Mouse (Mus musculus) neutrophil, adult 5-6 weeks (primary cell): ENCODE data around the gene Plk5. TPM values are rescaled to one million over a fixed set of nuclear protein-coding genes. Genes with fewer than 3 reads are reported as not detected.
A peak's percentile ranks its signal among the peaks of the same experiment; 100 is the strongest.

ENCODE experiments used
- ATAC-seq: fragments of 151-379, 151-347 bp; 2 replicates; pipeline ENCODE4 v1.8.0; 2017; ENCODE audit warnings: mild to moderate bottlenecking, moderate TSS enrichment; ENCODE audit not compliant: insufficient number of reproducible peaks, poor library complexity, low FRiP score, severe bottlenecking; ENCODE audit errors: extremely low read depth
- total RNA-seq: library from RNA; stranded (forward); fragments of 200-1000 nt; gene quantifications from 2 replicates; pipeline ENCODE4 v1.2.3, GENCODE M21; 2017

The Plk5 gene
- total RNA-seq, 1 experiment from 2014 or later: not detected

DNA sequence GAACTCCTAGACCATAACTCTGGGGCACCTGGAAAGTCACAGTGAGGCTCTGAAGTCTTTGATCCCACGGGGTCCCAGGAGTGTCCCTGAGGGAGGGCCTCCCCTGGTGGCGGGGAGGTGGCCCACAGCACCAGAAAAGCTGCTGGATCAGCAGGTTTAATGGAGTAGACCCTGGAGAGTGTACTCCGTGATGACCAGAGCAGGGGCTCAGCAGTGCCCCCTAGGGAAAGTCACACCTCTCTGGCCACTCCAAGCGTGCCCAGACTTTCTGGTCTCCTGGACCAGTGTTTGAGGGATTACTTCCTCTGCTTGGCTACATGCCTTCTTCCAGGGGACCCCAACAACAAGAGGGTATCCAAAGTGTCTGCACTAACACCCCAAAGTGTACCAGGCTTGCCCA lies 27.2 kb downstream of the Plk5 start:
- ATAC-seq: no peak

DNA sequence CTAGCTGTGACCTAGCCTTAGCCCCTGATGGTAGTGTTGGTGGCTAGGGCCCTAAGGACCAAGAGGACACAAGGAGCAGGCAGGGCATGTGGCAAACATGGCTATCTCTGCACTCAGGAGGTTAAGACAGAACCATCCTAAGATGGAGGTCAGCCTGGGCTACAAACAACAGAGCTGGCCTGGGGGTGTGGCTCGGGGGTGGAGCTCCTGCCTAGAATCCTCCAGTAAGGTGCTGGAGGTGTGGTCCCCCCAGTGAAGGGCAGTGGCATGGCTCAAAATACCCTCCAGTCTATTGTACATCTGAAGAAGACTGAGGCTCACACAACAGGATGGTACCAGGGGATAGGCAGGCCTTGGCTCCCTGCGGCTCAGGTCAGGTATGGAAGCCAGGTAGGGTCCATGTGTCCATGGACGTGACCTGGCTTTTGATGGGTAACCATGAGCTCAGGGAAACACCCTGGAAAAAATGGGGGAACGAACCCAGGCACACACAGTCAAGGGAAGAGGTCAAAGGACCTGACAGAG lies 27.9 kb downstream of the Plk5 start:
- no peak for ATAC-seq

DNA sequence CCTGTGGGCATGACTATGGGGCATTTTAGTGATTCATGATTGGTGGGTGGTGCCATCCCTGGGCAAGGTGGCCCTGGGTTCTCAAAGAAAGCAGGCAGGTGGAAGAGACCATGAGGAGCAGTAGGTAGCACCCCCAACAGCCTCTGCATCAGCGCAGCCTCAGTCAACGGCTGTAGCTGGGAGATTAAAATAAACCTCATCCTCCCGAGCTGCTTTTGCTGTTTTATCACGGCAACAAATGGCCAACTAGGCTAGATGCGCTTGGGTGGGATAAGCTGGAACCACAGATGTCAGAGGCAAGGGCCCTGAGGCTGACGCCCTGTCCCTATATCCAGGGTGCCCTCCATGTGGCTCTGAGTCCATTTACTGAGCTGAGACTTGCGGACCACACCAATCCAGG lies 28.4 kb downstream of the Plk5 start:
- no peak for ATAC-seq

DNA sequence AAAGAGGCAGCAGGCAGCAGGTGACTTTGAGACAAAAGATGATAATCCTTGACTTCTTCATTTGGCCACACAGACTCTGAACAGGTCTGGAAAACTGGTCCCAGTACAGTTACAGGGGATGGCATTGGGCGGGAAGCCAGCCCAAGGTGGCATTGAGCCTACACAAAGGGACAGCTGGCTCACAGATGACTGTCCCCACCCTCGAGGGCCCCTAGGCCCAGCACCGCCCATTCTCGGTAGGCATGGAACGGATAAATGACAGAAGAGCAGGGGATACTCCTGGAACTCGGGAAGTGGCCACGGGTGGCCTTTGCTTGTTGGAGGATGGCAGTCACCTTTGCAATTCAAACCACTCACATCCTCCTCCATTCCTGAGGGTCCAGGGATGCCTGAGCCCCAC lies 29.1 kb downstream of the Plk5 start:
- no peak for ATAC-seq

DNA sequence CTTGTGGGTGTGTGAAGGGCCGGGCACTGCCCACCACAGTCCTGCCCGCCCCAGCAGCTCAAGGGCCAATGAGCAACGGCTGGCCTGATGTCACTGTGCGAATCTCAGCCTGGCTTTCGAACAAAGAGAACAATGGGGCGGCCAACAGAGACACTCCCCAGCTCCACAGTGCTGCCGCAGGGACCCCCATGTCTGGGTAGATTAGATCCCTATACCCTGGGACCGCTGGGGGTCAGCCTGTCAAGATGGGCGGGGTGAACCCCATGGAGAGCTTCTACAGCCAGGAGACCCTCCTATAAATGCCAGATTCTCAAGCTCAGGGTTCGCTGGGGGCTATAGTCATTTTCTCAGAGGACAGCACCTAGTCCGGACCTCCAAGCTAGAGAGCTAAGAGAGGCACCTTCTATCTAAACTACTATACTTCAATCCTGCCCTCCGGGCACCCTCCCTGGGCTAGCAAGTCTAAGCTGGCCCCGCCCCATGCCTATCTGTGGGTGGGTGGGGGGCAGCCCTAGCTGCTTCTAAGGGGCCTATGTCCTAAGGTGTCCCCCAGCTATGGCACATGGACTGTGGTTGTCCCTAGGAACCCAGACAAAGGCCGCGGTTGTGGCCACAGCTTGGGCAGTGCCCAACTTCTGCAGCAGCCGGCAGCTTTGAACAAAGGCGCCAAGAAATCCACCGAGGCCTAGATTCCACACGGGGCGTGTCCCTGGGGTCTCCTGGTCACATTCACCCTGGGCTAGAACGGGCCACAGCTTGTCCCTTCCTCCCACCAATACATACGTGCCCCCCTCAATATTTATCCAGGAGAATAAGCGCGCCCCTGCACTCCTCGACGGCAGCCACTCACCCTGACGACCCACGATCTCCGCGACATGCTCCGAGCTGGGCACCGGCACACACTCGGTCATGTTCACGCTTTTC lies 29.8 kb downstream of the Plk5 start:
- ATAC-seq: no peak

DNA sequence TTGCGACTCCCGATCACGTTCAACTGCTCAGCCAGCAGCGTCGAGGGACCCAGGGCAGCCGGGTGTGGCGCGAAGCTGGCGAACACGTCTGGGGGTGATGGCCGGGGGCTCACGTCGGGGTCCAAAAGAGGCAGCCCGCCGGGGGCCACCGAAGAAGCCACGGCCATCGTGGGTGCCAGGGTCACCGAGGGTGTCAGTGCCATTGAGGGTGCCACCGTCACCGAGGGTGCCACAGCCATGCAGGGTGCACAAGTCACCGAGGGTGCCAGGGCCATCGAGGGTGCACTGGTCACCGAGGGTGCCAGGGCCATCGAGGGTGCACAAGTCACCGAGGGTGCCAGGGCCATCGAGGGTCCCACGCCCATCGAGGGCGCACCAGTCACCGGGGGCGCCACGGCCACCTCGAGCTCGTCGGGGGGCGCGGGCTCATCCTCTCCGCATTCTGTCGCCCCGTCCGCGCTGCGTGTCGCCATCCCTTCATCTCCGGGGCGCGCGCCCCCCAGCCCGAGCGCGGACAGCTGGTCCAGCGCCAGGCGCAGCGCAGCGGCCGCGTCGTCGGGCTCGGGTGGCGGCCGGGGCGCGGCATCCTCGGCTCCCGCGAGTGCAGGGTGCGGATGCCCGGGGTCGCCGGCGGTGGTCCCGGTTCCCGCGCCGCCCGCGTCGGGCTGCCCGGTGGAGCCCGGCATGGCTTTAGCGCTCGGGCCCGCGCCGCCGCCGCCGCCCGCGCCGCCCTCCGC lies 30.6 kb downstream of the Plk5 start:
- ATAC-seq: no peak

DNA sequence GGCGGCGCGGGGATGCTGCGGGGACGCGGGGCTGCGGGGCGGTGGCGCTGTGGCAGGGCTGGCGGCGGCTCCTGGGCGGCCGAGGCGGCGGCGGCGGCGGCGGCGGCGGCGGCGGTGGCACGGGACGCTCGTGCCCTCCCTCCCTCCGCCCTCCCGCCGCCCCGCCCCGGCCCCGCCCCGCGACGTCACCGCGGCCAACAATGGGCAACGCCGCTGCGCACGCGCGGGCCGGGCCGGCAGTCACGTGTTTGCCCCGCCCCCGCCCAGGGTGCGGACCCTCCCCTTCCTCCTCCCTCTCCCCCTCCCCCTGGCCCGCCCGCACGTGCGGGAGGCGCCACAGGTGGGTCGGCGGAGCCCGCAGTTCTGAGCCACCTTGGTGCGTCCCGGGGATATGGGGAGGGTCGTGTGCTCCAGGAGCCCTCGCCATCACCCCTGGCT lies 31.3 kb downstream of the Plk5 start, which contains the start of gene Mex3d:
TSS of gene Mex3d (minus strand) at position 138 of the 438 bp plus-strand sequence.
- peak; percentile 27 for ATAC-seq

DNA sequence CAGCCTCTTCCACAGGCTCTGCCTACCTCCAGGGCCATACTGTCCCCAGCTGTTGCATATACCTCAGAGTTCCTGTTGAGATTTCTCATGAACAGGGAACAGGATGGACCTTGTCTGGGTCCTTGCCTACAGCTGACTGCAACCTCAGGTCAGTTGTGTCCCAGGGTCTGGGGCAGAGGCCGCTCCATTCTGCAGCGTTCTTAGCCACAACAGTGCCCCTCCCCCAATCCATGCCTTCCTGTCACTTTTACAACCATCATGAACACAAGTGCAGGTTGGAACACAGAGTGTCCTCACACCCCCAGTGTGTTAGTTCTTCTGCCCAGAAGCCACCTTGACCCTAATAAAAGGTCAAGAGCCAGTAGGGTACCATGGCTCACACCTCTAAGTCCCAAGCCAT lies 32.5 kb downstream of the Plk5 start:
- no peak for ATAC-seq

DNA sequence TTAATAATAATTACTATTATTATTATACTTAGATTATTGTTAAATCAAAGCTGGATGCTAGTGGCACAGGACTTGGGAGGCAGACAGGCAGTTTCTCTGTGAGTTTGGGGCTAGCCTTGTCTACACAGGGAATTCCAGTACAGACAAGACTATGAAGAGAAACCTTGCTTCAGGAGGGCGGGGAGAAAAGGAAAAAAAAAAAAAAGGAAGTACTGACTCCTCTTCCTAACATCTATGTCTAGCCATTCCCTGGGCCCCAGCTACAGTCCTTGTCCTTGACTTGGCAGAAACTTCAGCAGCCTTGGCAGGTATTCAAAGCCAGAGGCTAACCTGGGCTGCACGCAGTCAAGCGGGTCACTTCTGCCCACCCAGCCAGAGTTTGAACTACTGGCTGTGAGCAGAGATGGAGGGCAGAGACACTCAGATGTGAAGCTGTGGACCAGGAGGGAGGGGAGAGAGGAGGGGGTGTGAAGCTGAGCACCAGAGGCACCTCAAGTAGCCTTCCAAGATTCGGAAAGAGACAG lies 33.0 kb downstream of the Plk5 start:
- ATAC-seq: no peak

DNA sequence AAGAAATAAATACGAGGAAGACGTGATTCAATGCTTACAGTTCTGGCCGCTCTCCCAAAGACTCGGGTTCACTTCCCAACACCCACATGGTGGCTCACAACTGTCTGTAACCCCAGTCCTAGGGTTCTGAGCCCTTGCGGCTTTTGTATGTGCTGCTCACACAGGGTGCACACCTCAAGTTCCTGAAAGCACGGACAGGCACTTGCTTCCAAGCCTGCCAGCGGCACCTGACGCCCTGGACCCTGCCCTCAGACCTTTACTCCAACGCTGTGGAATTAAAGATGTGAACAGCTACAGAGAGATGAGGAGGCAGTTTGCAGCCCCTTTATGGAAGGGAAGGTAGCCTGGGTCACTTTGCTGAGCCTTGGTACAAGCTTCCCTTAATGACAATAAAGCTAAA lies 34.4 kb downstream of the Plk5 start:
- no peak for ATAC-seq

DNA sequence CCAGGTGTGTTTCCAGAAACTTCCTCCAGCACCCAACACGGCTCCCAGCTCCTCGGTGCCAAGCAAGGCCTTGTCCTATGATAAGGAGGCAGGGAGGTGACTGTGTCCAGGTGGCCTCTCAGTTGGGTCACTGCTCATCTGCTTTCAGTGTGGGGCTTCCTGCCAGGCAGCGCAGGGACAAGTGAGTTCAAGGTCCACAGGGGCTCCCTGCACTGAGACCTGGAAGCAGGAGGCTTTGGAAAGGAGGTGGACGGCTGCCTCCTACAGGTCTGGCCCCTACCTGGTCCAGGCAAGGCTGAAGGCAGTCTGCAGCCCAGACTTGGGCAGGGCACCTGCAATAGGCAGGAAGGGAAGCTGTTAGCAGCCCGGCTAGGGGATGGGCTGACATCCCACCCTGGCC lies 36.4 kb downstream of the Plk5 start:
- no peak for ATAC-seq

DNA sequence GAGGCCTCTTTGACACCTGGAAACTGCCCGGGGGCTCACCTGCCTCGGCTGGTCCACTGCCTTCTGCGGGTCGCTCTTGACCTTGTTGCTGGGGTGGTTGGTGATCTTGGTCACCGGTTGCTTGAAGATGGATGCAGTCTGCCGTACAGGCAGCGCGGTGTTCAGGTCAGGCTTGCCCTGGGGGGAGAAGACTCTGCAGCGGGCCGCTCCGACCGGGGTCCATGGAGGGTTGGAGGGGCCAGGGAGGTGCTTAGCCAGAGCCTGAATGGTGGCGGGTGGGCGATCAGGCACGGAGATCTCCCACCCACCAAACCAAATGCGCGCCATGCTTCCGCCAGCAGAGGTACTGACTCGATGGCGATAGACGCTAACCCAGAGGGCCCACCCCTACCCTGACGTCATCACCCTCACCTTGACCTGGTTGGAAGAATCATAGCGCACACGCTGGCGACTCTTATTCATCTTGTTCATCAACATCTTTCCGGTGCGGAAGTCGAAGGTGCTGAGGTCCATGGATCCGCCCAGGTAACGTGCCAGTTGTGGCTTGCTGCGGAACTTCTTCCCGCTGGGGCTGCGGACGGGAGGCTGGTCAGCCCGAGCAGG lies 38.9 kb downstream of the Plk5 start:
- ATAC-seq: no peak

DNA sequence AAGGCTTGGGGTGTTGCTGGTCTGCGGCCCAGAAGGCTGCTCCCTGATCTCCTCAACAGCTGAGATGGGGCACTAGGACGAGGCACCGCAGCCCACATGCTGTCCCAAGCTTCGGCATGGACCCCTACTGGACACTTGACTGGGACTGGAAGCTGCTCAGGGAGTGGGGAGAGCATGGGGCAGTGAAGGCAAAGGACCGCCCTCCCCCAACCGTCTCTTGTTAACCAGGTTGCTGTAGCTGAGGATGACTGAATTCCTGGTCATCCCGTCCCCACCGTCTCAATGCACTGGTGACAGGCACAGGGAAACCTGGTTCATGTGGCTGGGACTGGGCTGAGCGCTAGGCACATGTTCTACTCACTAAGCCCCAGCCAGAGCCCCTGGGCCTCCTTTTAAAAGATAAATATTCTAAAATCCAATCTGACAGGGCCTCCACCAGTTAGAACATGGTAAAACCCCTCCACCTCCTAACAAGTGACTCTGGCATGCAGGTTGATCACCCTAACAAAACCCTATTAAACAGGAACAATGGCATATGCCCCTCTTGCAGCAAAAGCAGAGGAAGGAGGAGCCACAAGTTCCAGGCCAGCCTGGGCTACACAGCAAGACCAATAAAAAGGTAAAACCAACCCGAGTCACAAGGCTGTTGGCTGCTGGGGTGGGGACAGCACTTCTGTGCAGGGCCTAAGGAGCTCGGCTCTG lies 40.7 kb downstream of the Plk5 start:
- ATAC-seq: no peak

DNA sequence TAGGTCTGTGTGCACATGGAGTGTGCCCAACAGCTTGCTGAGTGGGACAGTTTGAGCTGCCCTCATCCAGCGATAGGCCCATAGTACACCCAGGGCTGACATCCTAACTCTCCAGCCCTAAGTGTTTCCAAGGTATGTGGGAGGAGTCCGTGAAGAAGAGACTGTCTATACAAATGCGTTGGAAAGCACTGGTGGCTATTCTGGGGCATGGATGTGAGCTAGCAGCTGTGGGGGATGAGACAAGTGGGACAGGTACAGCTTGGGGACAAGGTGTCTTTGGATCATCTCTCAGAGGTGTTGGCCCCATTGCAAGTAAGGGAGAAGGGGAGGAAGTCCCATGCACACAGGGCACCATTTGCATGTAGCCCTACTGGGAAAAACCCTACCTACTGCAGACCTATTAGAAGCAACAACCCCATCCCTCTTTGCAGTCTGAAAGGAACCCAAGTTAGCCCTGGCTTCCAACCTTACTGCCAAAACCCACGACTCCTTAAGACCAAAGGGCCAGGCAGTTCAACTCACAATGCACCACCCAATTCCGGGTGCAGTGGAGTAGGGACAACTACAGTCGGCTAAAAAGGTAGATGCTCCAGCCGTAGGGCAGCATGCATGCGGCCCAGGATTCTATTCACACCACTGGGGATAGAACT lies 41.4 kb downstream of the Plk5 start:
- no peak for ATAC-seq

DNA sequence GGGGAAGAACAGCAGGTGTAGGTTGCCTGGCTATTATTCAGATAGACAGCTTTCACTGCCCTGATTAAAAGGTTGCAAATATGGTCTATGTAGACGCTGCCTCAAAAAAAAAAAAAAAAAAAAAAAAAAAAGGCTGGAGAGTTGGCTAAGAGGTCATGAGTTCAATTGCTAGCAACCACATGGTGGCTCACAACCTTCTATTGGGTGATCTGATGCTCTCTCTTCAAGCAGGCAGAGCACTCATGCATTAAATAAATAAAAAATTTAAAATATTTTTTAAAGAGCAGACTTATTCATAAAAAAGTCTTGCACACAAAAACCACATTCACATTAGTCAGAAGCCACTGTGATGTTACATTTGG lies 41.9 kb downstream of the Plk5 start:
- ATAC-seq: no peak

DNA sequence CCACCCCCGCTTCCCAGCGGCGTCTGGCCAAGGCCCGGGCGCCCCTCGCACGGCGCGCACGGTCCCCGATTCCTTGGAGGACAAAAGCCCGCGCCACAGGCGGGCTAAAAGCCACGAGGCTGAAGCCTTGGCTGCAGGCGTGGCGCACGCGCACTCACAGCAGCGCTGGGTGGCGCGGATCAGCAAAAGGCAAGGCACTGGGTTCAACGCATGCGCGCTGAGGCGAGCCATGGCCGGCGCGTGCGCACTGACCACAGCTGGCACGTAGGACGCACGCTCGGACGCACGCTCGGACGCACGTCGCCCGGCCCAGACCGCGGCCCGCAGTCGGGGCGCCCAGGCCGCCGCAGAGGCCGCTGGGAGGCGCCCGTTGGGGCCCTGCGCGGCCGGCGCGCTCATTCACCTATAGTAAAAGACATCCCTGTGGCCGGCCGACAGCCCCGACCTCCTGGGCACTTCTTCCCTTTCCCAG lies 42.5 kb downstream of the Plk5 start:
- ATAC-seq: peak; percentile 40

DNA sequence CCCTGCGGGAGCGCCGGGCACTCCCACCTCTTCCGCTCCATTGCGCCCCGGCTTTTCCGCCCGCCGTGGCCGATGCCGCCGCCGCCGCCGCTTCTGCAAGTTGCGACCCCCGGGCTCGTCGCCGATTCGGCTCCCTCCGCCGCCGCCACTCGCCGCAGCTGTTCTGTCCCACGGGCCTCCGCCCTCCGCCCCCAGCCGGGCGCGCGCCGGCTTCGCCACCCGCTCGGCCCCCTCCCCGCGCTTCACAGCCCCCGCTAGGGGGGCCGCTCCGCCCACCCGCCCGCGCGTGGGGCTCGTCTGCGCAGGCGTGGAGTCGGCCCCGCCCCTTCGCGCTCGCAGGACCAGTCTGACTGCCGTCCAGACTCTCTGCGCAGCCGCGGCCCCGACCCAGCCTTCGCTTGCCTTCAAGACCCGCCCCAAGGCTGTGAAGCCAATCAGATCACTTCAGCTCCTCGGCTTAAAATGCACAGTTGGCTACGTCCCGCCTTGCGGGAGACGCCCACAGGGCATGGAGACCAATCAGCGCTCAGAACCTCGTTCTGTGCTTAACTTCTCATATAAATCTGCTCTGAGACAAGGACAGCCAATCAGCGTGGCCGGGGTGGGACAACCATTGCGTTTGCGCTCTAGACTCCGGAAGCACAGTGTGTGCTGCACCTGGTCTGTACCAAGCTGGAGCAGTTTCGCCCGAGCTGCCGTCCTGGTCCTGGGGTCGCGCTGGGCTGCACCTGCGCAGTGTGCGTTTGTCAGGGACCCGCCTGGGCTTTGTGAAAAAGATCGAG lies 43.1 kb downstream of the Plk5 start, which contains the start of gene Mbd3:
TSS of gene Mbd3 (minus strand) at position 360 of the 782 bp plus-strand sequence.
- peak; percentile 92 for ATAC-seq
